Comparison of ENCODE assay signal across 9 mouse cellular contexts in the genomic region with DNA sequence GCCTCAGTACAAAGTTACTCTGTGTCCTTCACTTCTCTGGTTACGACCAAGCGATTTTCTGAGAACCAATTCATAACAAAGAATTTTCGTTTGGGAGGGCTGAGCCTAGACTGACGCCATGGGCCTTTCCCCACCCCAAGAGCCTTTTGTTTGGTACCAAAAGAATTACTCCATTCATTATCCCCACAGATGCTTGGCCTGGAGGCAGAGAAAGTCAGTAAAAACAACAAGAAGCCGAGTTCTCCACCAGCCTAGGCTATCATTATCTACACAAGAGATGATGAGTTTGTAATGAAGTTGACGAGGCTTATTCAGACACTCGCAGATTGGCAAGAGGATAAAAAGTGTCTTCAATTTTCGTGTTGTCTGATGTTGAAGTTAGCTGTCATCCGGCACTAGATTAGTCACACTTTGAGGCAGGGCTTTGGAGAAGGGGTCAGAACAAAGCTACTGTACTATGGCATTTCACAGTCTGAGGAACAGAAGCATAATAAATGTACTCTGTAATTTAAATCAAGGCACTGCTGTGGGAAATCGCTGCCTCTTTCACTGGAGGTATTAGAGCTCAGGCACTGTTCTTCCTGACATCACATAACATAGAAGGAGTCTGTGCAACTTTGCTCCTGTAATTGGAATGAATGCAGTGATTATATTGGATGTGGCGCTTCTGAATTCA.
DNase-seq lines count a peak whose midpoint lies in the region; ATAC-seq and TF ChIP-seq lines count a peak whose summit lies in the region.
"Had no signal": no experiment of that assay in that cellular context is flagged by ENCODE, and none has a peak within 500 bp of the region (broad histone marks: within the 10 kb centered on the region; RNA-seq: fewer than 3 reads in every experiment).

No protein-coding gene starts in this region.

- 40% methylated on average over 11 of the region's 11 CpGs for WGBS in lung, embryonic 14.5 days
- WGBS in forebrain, embryonic 16.5 days, result 4% methylated on average over 11 of the region's 11 CpGs
- WGBS in midbrain, embryonic 10.5 days, result 36% methylated on average over 11 of the region's 11 CpGs

- H3K9me3 ChIP-seq in lung, embryonic 14.5 days (ENCODE audit: low read depth, low read length), result no peaks in the 10 kb centered on the region
- H3K9me3 ChIP-seq in forebrain, embryonic 16.5 days (ENCODE audit: control insufficient read depth, low read length), result no peaks in the 10 kb centered on the region
- no peaks in the 10 kb centered on the region for H3K9me3 ChIP-seq in midbrain, embryonic 10.5 days (replicated peaks)

- no peaks in the 10 kb centered on the region for H3K4me1 ChIP-seq in lung, embryonic 14.5 days (ENCODE audit: insufficient read depth)
- H3K4me1 ChIP-seq in forebrain, embryonic 16.5 days (replicated peaks; ENCODE audit: control insufficient read depth, insufficient read depth, low read length), result peaks cover 16% of the 10 kb centered on the region
- H3K4me1 ChIP-seq in midbrain, embryonic 10.5 days, result peaks cover 27% of the 10 kb centered on the region

- no peak overlapping the region for H3K9ac ChIP-seq in lung, embryonic 14.5 days
- no peak overlapping the region for H3K9ac ChIP-seq in forebrain, embryonic 16.5 days (replicated peaks; ENCODE audit: low read depth, low read length)

- H3K27ac ChIP-seq in lung, embryonic 14.5 days (ENCODE audit: low read depth), result no peak overlapping the region
- H3K27ac ChIP-seq in forebrain, embryonic 16.5 days (ENCODE audit: low read length), result no peak overlapping the region
- H3K27ac ChIP-seq in midbrain, embryonic 10.5 days (replicated peaks), result peak overlapping the region; percentile 75

- H3K4me2 ChIP-seq in lung, embryonic 14.5 days, result no peak overlapping the region
- peak overlapping the region; percentile 40 for H3K4me2 ChIP-seq in forebrain, embryonic 16.5 days (ENCODE audit: low read length)

- no peaks in the 10 kb centered on the region for H3K36me3 ChIP-seq in lung, embryonic 14.5 days (ENCODE audit: insufficient read depth)
- no peaks in the 10 kb centered on the region for H3K36me3 ChIP-seq in forebrain, embryonic 16.5 days (ENCODE audit: control insufficient read depth, insufficient read depth)
- H3K36me3 ChIP-seq in midbrain, embryonic 10.5 days, result no peaks in the 10 kb centered on the region

- ATAC-seq in lung, embryonic 14.5 days (ENCODE audit: insufficient read depth), result no peak
- peak; percentile 89 for ATAC-seq in forebrain, embryonic 16.5 days
- no peak for ATAC-seq in megakaryocyte-erythroid progenitor cell, adult 5-6 weeks (replicated peaks; ENCODE audit: low FRiP score, low TSS enrichment, poor library complexity, severe bottlenecking)

- H3K27me3 ChIP-seq in lung, embryonic 14.5 days (ENCODE audit: insufficient read depth, low read length), result no peaks in the 10 kb centered on the region
- H3K27me3 ChIP-seq in forebrain, embryonic 16.5 days (replicated peaks; ENCODE audit: control insufficient read depth, insufficient read depth, low read length), result 0 out of 2 replicates have a peak, but pooled peaks cover 2% of the 10 kb centered on the region
- H3K27me3 ChIP-seq in midbrain, embryonic 10.5 days (ENCODE audit: low read depth, poor library complexity, severe bottlenecking), result no peaks in the 10 kb centered on the region

- H3K4me3 ChIP-seq in lung, embryonic 14.5 days (ENCODE audit: low read depth, low read length), result no peak overlapping the region
- H3K4me3 ChIP-seq in forebrain, embryonic 16.5 days (replicated peaks; ENCODE audit: low read length), result no peak overlapping the region
- no peak overlapping the region for H3K4me3 ChIP-seq in midbrain, embryonic 10.5 days

- DNase-seq in lung, embryonic 14.5 days, result peak; percentile 10
- DNase-seq in lung, adult 18-20 months, result no peak
- peak; percentile 25 for DNase-seq in midbrain, embryonic 10.5 days (ENCODE audit: low spot score)
- DNase-seq in telencephalon, adult 2 months (ENCODE audit: low read depth, low spot score), result peak; percentile 68
- DNase-seq in spleen, postnatal 36 days (ENCODE audit: low spot score in 2 of 2), result no peak
- no peak for DNase-seq in cerebellum, adult 8-10 months
- DNase-seq: gastrocnemius, postnatal 10 days had no signal

- TF ChIP-seq CTCF in lung, embryonic 14.5 days (IDR thresholded peaks at IDR 0.05; ENCODE audit: low read depth), result no peak

Comparison
In these comparisons a context has a peak if more than half of its experiments do, and no peak if none do; other contexts are left out.
1. DNase-seq: peak in lung, embryonic 14.5 days (single experiment), midbrain, embryonic 10.5 days (single experiment) and telencephalon, adult 2 months (single experiment); none in lung, adult 18-20 months (0 of 2), spleen, postnatal 36 days (0 of 2) and cerebellum, adult 8-10 months (single experiment).